Mouse (Mus musculus) left cerebral cortex, adult 18-20 months (tissue): ENCODE data around the gene Ift140. TPM values are rescaled to one million over a fixed set of nuclear protein-coding genes. Genes with fewer than 3 reads are reported as not detected.

ENCODE experiments used
- DNase-seq, 2 experiments: peaks; one replicate each; pipeline ENCODE4 v3.0.0; 2021 to 2022; ENCODE audit warnings: low spot score in 2 of 2, mixed read lengths in 1 of 2
- long read RNA-seq, 2 experiments: library from polyadenylated mRNA; stranded (forward); transcript quantifications; one replicate each; pipeline ENCODE4 v2.0.0; 2021
- total RNA-seq, 2 experiments: library from RNA; stranded (reverse); gene quantifications; 2 replicates each; pipeline ENCODE4 v1.2.3; 2021

Ift140 gene
- 10 to 100 TPM; 20.1 to 20.9 TPM for total RNA-seq
- long read RNA-seq, experiment 1, full-length matches to known transcripts, result 6 of 15 reads
- long read RNA-seq, experiment 1, partial matches to known transcripts, result 7 of 15 reads
- long read RNA-seq, experiment 1, other reads (novel, unspliced or antisense), result 2 of 15 reads
- long read RNA-seq, experiment 2, full-length matches to known transcripts, result 4 of 9 reads
- long read RNA-seq, experiment 2, partial matches to known transcripts, result 4 of 9 reads
- long read RNA-seq, experiment 2, other reads (novel, unspliced or antisense), result 1 of 9 reads

DNA sequence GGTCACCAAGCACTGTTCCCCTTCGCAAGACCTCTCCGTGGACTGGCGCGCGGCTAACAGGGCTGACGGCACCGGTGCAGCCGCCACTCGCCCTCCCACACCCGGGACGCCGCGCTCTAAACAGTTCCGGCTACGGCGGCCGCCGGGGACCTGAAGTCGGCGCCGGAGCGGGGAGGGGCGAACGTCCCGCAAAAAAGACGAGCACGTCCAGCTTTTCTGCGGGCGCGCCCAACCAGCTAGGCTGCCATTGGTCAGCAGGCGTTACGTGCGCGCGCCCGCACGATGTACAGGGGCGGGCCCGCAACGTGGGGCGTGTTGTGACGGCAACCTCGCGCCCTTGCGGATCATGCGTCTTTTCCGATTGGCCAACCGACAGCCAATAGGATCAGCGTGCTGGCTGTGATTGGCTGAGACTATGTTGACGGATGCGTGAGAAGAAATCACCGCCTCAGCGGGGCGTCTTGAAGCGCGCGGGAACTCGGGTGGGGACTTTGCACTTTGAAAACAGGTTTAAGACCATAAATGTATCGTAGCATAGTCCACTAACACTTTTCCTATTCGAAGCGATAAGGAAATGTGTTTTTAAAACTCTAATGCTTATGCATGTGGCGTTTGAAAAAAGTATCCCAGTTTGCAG lies at the start of gene Ift140, which contains the start of gene Cramp1l:
Gene Ift140 (plus strand): TSS at position 431 of the 637 bp plus-strand sequence.
Gene Cramp1l (minus strand): TSS at position 134 of the 637 bp plus-strand sequence.
- peak; percentile 98 to 99 for DNase-seq

DNA sequence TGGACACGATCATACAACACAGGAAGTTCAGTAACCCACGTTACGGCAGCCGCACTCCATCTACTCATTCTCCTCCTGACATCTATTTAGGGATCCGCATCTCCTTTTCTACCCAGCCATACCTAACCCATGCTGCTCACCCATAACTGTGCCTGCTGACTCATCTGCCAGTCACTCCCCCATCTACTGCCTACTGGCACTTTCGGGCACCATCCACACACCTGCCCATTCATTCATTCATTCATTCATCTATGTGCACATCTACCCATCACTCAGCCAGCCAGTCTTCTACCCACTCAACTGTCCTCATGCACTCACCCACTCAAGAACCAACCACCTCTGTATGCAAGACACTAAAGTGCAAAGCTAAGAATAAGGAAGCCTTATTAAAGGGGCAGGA lies 28.7 kb upstream of the Ift140 start:
- DNase-seq, result peak; percentile 27 to 46

DNA sequence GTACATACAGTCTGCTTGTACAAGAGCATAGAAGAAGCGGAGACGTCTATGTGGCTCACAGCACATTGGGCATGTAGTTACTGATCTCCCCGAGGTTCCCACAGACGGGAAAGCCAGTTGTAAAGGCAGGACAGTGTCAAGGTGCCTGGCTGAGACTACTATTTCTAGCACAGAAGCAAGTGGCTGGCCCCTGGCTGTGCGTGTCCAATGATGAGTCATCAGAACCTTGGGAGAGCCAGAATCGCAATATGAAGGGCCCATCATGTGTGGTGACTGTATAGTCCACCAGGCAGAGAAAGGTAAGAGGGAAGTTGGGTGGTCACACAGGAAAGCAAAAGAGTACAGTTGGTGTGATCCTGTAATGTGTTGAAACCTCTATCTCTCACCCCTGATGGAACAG lies 21.2 kb upstream of the Ift140 start:
- DNase-seq, result no peak

DNA sequence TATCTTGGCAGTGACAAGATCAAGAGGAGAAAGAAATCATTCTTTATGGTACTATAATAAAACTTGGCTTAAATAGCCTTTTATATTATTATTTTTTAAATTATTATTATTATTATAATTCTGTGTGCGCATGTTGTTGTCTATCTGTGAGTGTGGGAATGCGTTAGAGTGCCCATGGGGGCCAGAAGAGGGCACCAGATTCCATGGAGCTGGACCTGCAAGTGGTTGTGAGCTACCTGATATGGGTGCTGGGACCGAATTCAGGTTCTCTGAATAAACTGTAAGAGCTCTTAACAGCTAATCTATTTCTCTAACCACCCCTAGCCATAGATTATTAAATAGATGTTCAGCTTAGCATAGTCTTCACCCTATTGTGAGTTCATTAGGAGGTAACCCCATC lies 10.8 kb upstream of the Ift140 start:
- no peak for DNase-seq

DNA sequence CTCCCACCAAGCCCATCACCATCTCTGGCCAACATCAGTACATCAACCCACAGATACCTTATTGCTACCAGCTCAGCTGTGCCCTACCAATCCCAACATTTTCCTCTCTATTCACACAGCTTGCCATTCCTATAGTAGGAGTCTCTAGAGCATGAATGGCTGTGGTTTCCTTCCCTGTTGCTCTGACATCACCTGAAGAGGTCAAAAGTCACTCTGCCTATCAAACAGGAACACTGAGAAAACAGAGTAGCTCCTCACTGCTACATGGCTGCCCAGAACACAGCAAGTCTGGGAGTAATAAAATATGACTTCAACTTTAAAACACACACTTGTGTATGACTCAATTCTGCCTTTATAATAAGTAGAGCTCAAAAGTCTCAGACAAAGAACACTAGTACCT lies 8.4 kb upstream of the Ift140 start:
- DNase-seq, result no peak

DNA sequence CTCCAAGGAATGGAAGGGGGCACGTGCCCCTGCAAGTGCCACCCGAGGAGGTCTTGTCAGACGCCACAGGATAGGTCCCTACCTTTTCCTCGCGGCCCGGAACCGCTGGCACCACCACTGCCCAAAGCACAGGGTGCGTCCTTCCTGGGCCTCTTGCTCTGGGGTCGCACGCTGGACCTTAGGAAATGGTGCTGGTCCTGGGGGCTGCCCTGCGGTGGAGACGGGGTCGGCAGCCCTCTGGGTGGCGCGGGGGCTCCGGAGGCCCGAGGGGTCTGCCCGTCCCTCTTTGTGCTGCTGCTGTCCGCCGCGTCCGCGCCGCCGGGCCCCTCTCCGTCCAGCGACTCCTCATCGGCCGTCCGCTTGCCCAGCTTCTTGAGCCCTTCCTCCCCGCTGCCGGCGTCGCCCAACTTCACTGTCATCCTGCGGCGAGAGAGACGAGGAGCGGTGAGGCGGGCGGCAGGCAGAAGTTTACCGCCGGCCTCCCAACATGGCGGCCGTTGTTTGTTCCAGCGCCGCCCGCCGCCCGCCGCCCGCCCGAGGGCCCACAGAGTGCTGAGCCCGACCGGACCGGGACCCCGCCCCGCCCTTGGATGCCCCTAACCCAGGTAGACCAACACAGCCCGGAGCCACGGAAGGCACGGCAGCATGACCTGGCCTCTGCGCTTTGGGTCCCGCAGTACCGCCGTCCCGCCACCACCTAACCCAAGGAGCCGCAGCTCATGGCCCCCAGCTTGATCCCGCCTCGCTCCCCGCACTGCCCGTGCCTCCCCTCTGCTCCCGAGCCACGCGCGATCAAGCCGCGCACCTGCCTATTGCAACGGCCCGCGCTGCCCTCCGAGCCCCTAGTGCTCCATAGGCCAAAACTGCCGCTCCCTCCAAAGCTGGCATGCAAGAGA lies 2.0 kb upstream of the Ift140 start:
- peak in 1 of 2 experiments; percentile 4 for DNase-seq

DNA sequence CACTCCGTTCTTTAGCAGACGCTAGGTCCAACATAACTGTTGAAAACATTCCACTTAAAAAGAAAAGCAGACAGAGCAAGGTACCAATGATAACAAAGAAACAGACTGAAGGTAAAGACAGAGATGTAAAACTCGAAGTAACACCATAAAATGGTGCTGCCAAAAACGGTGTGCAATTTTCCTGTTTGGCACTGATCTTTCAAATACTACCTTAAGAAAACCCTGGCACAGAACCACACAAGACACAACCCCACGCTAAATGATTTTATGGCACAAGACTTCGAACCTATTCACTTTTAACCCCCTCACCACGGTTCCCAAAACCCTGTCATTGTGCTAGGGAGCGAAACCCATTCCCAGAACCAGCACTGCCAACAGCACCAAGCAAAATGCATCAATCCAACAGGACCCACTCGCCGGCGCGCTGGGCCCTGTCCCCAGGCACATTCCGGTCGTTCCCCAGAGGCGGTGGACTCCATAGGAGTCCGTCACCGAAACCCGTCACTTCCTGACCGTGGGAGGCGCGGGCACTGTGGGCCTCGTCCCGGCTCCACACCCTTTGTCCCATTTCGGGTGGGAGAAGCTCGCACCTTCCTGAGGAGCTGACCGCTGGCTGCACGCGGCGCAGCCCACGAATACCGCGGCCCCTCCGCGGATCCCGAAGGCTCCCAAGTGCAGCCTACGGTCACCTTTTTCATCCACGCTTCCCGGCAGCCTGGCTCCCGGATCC lies 879 bp upstream of the Ift140 start:
- peak; percentile 49 to 61 for DNase-seq

DNA sequence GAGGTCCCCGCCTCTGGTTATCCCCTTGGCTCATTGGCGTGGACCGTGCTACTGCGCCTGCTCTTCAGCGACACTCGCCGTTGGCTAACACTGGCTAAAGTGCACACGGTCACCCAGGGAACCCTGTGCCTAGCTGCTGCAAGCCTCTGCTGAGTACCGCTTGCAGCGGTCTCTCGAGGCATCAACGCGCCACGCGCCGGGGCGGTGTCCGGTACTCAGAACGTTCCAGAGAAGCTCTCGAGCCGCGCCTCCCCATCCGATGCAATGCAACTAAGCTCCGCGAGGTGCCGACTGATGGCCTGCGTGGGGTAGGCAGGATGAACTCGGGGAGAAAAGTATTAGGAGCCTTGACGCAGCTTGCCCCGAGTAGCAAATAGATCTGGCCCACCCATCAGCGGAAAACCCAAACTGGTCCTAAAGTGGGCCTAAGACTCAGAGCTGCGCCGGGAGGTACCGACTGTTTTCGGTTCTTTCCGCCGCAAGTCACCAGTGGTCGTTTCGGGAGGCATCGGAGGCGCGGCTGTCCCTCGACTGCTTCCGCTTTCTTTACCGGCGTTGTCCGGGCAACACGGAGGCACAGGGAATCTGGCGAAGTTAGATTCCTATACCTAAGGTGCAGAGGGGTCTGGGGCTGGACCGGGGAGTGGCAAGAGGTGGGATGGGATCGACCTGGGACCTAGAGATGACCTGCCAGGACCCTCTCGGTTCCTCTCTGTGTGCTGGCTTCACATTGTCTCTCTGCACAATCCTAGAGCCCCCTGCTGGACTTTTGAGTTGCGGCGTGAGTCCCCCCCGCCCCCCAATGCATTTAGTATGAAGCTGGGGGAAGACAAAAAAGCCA lies 627 bp downstream of the Ift140 start:
- DNase-seq, result peak; percentile 67 to 80

DNA sequence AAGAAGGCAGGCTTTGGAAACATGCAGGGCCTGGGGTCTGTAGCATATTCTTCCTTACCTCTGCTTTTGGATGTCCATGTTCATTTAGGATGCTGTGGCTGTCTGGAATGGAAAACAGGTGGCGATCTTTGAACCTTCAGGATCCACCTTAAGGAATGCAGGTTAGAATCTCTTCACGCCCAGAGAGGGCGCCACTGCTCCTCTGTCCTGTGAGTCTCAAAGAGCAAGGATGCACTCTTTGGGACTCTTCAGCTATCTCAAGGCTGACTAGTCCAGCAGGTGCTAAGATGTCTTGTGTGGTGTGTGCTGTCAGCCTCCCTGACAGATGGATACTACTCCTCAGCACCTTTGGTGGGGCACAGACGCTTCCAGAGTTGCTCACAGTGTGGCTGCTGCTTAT lies 20.3 kb downstream of the Ift140 start:
- DNase-seq, result peak in 1 of 2 experiments; percentile 7

DNA sequence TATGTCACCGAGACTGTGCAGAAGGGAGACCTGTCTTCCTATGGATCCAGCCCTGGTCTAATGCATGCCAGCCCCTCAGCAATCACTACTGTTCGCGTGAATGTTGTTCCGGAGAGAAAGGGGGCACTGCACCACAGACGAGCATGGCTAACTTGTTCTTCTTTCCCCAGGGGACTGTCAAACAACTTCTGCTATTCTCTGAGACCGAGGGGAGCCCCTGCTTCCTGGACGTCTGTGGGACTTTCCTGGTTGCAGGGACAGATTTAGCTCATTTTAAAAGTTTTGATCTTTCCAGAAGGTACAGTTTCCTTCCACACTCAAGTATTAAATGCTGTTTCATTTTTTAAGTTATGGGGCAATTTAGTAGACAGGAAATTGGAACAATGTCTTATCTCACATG lies 29.0 kb downstream of the Ift140 start:
- DNase-seq, result no peak

DNA sequence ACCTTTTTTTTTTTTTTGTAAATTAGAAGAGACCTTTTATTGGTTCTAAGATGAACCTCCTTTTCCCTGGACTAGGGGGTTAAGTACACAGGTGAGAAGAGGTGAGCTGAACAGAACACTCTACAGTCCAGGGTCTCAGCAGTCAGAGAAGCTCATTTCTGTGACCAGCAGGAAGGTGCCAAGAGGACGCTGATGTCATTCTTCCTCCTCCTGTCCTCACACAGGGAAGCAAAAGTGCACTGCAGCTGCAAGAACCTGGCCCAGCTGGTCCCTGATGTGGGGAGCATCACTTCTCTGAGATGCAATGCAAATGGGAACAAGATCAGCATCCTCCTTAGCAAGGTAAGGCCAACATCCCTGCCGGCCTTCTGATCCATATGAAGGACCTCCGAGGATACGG lies 29.4 kb downstream of the Ift140 start:
- no peak for DNase-seq

DNA sequence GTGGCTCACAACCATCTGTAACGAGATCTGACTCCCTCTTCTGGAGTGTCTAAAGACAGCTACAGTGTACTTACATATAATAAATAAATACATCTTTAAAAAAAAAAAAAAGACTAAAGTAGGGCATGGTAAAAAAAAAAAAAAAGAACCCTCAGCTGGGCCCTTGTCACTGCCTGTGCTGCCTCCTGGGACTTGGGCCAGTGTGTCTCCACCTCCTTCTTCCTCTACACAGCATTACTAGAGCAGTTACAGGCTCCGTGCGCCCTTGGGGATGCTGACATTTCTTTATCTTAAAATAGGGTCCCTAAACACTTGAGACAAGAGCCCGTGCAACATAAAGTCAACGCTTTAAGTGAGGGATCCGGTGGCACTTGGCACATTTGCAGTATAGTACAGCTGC lies 31.3 kb downstream of the Ift140 start:
- no peak for DNase-seq

DNA sequence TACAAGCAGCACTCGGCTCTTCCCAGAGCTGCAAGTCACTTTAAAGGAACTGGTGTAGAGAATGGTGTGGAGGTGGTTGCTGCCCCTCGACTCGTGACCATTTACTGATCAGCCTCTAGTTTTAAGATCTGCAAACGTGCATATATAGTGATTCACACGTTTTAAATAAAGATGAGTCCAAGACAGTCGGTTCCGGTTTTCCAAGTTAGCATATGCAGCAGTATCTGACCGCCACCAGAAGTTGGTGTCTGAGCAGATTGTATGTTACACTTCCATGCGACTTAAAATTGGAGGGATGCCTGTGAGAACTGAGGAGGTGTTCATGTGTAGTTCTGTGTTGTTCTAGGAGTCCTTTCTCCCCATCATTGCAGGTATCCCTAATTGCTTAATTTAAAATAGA lies 37.4 kb downstream of the Ift140 start:
- DNase-seq, result no peak

DNA sequence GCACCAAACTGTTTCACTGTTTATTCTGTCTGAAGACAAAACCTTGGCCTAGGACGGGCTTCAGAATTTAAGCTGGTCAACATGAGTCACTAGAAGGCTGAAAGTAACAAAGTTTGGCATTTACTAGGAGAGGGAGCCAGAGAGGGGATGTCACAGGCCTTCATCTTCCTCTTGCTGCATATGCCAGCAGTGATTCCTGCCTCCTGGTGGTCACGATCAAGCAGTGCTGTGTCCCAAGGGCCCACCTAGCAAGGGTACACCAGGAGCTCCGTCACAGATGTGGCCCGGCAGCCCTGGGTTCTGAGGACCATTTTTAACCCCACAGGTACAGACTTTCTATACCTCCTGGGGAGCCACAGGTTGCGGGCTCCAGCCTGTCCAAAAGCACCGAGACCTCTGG lies 41.2 kb downstream of the Ift140 start:
- DNase-seq, result no peak

DNA sequence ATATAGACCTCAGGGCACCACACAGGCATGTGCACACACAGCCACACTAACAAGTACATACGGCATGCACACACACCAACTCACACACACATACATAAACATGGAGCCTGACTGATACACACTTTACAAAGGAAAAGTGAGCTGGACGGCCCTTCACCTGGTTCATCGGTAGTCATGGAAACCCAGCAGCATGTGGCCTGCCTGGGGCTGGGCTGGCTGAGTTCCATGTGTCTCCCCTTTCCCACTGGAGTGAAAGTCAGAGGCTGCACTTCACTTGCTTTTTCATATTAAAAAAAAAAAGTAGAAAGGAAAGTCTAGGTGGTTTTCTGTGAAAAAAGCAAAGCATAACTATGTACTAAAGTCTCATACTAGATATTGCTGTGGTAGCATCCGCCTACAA lies 47.4 kb downstream of the Ift140 start:
- no peak for DNase-seq

DNA sequence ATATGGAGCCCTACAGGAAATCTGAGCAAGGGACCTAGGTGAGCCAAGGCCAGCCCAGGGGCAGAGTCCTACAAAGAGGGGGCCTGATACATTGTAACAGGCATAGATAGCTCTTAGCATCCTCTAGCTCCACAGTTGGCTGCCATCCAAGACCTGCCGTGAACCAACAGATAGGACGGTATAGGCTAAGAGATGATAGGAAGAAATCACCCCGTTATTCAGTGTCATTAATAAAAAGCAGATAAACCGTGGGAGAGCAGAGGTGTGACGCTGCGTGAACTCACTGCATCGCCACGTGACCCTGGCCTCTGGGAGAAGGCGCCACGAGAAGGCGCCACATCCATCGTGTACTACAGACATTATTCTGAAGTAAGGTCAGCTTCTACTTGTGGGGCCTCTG lies 48.0 kb downstream of the Ift140 start:
- no peak for DNase-seq

DNA sequence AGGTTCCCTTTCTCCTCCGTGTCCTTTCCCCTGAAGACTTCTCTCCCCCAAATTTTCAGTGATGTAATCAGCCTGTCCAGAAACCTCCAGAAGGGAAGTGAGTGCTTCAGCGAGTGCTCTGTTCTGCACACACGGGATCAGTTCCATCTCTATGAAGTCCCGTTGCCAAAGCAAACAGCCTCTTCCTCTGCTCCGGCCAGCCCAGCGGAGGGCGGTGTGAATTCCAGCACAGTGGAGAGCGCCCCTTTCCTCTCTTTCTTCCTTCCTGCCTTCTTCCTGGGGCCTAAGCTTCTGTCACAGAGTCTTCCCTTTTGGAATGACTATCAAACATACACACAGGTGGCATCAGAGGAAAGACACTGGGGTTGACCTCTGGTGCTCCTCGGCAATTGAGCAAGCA lies 48.5 kb downstream of the Ift140 start:
- DNase-seq, result no peak

DNA sequence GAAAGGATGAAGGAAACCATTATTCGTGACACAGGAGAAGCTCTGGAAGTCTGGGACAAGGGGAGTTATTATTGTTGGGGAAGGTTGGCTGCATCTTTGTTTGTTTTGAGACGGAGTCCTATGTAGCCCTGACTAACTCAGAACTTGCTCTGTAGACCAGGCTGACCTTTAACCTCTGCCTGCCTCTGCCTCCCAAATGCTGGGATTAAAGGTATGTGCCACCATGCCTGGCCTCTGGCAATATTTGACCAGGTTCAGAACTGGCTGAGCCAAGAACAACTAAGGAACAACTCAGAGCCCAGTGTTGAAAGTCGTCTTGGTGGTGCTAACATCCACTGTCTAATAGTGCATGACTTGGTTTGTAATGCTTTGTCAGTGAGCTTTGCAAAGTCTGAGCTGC lies 49.3 kb downstream of the Ift140 start:
- DNase-seq, result no peak

DNA sequence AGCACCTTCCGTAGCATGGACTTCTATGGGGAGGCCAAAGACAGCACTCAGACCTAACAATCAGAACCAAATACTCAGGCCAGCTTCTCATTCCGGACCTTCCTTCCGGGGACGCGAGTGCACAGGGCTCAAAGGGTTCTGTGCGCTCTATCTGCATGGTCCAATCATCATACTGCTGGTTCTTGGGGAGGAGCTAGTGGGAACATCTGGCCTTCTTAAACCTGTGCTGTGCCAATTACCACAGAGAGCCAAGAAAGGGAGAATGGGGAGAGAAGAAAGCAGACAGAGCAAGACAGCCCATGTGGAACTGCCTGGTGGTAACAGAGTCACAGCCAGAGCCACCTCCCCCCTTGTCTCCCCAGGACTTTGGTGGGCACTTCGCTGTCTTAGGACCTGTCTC lies 50.7 kb downstream of the Ift140 start:
- DNase-seq, result no peak

DNA sequence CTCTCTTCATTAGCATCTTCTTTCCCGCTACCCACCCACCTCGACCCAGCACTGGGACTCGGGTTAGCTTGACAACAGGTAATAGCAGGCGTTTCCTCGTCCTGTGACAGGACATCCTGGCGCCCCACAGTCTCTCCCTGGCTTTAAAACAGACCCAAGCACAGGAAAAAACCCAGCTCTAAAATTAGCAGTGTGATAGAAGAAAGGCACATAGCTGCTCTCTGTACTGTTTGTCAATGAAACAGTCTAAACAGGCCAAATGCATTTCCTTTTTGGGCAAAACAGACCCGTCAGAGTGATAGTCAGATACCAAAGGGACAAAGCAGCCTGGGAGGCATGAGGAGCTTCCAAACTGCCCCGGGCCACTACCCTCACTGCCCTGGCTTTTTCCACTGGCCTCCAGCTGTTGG lies 51.6 kb downstream of the Ift140 start:
- no peak for DNase-seq
